Mouse (Mus musculus): ENCODE data around the gene Fbxl5. TPM values are rescaled to one million over a fixed set of nuclear protein-coding genes. Genes with fewer than 3 reads are reported as not detected.

Gene Fbxl5
- 10 to 100 TPM; 33.6 to 43.3 (median 38.1) TPM for total RNA-seq (2022)

- no peak for DNase-seq (ENCODE audit: low spot score in 2 of 2)
These were observed at the start of gene Fbxl5 for GRCm38 (mm10) chr5:43821538-43821937. Fbxl5 (minus strand) TSS chr5:43821638.

- DNase-seq (ENCODE audit: low spot score in 2 of 2), result no peak
These were observed 47.5 kb upstream of the Fbxl5 start for GRCm38 (mm10) chr5:43868711-43869600.

GRCm38 (mm10) chr5:43868253-43868652 lies 46.8 kb upstream of the Fbxl5 start, which contains the start of gene Cd38:
Cd38 (plus strand) TSS chr5:43868553.
- DNase-seq (ENCODE audit: low spot score in 2 of 2), result no peak

GRCm38 (mm10) chr5:43865316-43865715 lies 43.9 kb upstream of the Fbxl5 start:
- no peak for DNase-seq (ENCODE audit: low spot score in 2 of 2)

GRCm38 (mm10) chr5:43863642-43864041 lies 42.2 kb upstream of the Fbxl5 start:
- no peak for DNase-seq (ENCODE audit: low spot score in 2 of 2)

GRCm38 (mm10) chr5:43860670-43861431 lies 39.4 kb upstream of the Fbxl5 start:
- DNase-seq (ENCODE audit: low spot score in 2 of 2), result no peak

GRCm38 (mm10) chr5:43860096-43860495 lies 38.7 kb upstream of the Fbxl5 start:
- no peak for DNase-seq (ENCODE audit: low spot score in 2 of 2)

- DNase-seq (ENCODE audit: low spot score in 2 of 2), result no peak
These were observed 38.2 kb upstream of the Fbxl5 start for GRCm38 (mm10) chr5:43859663-43860062.

GRCm38 (mm10) chr5:43855769-43856168 lies 34.3 kb upstream of the Fbxl5 start:
- no peak for DNase-seq (ENCODE audit: low spot score in 2 of 2)

GRCm38 (mm10) chr5:43853868-43854488 lies 32.5 kb upstream of the Fbxl5 start:
- no peak for DNase-seq (ENCODE audit: low spot score in 2 of 2)

- DNase-seq (ENCODE audit: low spot score in 2 of 2), result no peak
These were observed 31.8 kb upstream of the Fbxl5 start for GRCm38 (mm10) chr5:43853096-43853867.

- no peak for DNase-seq (ENCODE audit: low spot score in 2 of 2)
These were observed 26.8 kb upstream of the Fbxl5 start for GRCm38 (mm10) chr5:43848275-43848674.

GRCm38 (mm10) chr5:43847555-43847954 lies 26.1 kb upstream of the Fbxl5 start:
- no peak for DNase-seq (ENCODE audit: low spot score in 2 of 2)

- DNase-seq (ENCODE audit: low spot score in 2 of 2), result no peak
These were observed 24.8 kb upstream of the Fbxl5 start for GRCm38 (mm10) chr5:43846227-43846626.

- no peak for DNase-seq (ENCODE audit: low spot score in 2 of 2)
These were observed 24.2 kb upstream of the Fbxl5 start for GRCm38 (mm10) chr5:43845646-43846045.

GRCm38 (mm10) chr5:43845083-43845482 lies 23.6 kb upstream of the Fbxl5 start:
- DNase-seq (ENCODE audit: low spot score in 2 of 2), result no peak

- DNase-seq (ENCODE audit: low spot score in 2 of 2), result no peak
These were observed 21.2 kb upstream of the Fbxl5 start for GRCm38 (mm10) chr5:43842576-43843155.

- DNase-seq (ENCODE audit: low spot score in 2 of 2), result no peak
These were observed 20.5 kb upstream of the Fbxl5 start for GRCm38 (mm10) chr5:43842011-43842285.

GRCm38 (mm10) chr5:43841144-43842010 lies 19.9 kb upstream of the Fbxl5 start:
- DNase-seq (ENCODE audit: low spot score in 2 of 2), result no peak

- DNase-seq (ENCODE audit: low spot score in 2 of 2), result no peak
These were observed 15.9 kb upstream of the Fbxl5 start for GRCm38 (mm10) chr5:43837372-43837771.

All from gastrocnemius, adult 8-10 months (tissue).